Mouse (Mus musculus): ENCODE measurements around the gene Olfr44. TPM values are rescaled to one million over a fixed set of nuclear protein-coding genes. Genes with fewer than 3 reads are reported as not detected.

Gene Olfr44
- total RNA-seq (2021) = not detected
- long read RNA-seq = 0 reads

- no peak for DNase-seq (ENCODE audit: low spot score in 2 of 2)
Measured at GRCm38 (mm10) chr9:39493895-39494294, at the start of gene Olfr44. TSS of gene Olfr44 (minus strand) at chr9:39493995.

- no peak for DNase-seq (ENCODE audit: low spot score in 2 of 2)
Measured at GRCm38 (mm10) chr9:39523616-39524285, 30.0 kb upstream of the Olfr44 start.

GRCm38 (mm10) chr9:39518595-39518994 lies 24.8 kb upstream of the Olfr44 start:
- DNase-seq (ENCODE audit: low spot score in 2 of 2) = no peak

GRCm38 (mm10) chr9:39515531-39515930 lies 21.7 kb upstream of the Olfr44 start, which contains the start of gene Olfr957:
TSS of gene Olfr957 (minus strand) at chr9:39515809.
- DNase-seq (ENCODE audit: low spot score in 2 of 2) = no peak

- DNase-seq (ENCODE audit: low spot score in 2 of 2) = no peak
Measured at GRCm38 (mm10) chr9:39509412-39509811, 15.6 kb upstream of the Olfr44 start.

- DNase-seq (ENCODE audit: low spot score in 2 of 2) = peak; percentile 4 to 76
Measured at GRCm38 (mm10) chr9:39508998-39509397, 15.2 kb upstream of the Olfr44 start.

GRCm38 (mm10) chr9:39471844-39472243 lies 22.0 kb downstream of the Olfr44 start, which contains the start of gene Olfr955:
TSS of gene Olfr955 (minus strand) at chr9:39471944.
- DNase-seq (ENCODE audit: low spot score in 2 of 2) = no peak

- DNase-seq (ENCODE audit: low spot score in 2 of 2) = no peak
Measured at GRCm38 (mm10) chr9:39456401-39456800, 37.4 kb downstream of the Olfr44 start, which contains the start of gene Olfr954. TSS of gene Olfr954 (plus strand) at chr9:39456701.

Other genes with a start within 250 kb of the Olfr44 start
- gene Olfr1537, start 244.0 kb downstream of the Olfr44 start, total RNA-seq (2021) = not detected
- gene Olfr945, start 217.2 kb downstream of the Olfr44 start, total RNA-seq (2021) = not detected
- not detected for gene Olfr948, start 167.9 kb downstream of the Olfr44 start, total RNA-seq (2021)
- not detected for gene Olfr951, start 106.6 kb downstream of the Olfr44 start, total RNA-seq (2021)
- not detected for gene Olfr952, start 66.8 kb downstream of the Olfr44 start, total RNA-seq (2021)
- not detected for gene Olfr954, start 37.3 kb downstream of the Olfr44 start, total RNA-seq (2021)
- not detected for gene Olfr955, start 22.1 kb downstream of the Olfr44 start, total RNA-seq (2021)
- gene Olfr957, start 21.8 kb upstream of the Olfr44 start, total RNA-seq (2021) = not detected
- gene Olfr958, start 60.1 kb upstream of the Olfr44 start, total RNA-seq (2021) = not detected
- not detected for gene Olfr959, start 81.6 kb upstream of the Olfr44 start, total RNA-seq (2021)
- 1 to 10 TPM; 4.5 to 5.5 TPM for gene AW551984, start 110.4 kb upstream of the Olfr44 start, total RNA-seq (2021)
- not detected for gene Olfr148, start 116.7 kb upstream of the Olfr44 start, total RNA-seq (2021)
- gene Olfr960, start 127.4 kb upstream of the Olfr44 start, total RNA-seq (2021) = not detected
- gene Olfr961, start 151.1 kb upstream of the Olfr44 start, total RNA-seq (2021) = not detected
- not detected for gene Olfr963, start 173.2 kb upstream of the Olfr44 start, total RNA-seq (2021)
- gene Olfr149, start 213.1 kb upstream of the Olfr44 start, total RNA-seq (2021) = not detected
- not detected for gene Olfr965, start 217.4 kb upstream of the Olfr44 start, total RNA-seq (2021)
- not detected for gene Olfr150, start 237.0 kb upstream of the Olfr44 start, total RNA-seq (2021)

All from layer of hippocampus, adult 18-20 months (tissue).